Mouse (Mus musculus): Measurements from ENCODE around the gene Jazf1. TPM values are rescaled to one million over a fixed set of nuclear protein-coding genes. Genes with fewer than 3 reads are reported as not detected.

Jazf1 gene
- total RNA-seq, 1 experiment from 2014 or later, result 0.35 TPM

DNA sequence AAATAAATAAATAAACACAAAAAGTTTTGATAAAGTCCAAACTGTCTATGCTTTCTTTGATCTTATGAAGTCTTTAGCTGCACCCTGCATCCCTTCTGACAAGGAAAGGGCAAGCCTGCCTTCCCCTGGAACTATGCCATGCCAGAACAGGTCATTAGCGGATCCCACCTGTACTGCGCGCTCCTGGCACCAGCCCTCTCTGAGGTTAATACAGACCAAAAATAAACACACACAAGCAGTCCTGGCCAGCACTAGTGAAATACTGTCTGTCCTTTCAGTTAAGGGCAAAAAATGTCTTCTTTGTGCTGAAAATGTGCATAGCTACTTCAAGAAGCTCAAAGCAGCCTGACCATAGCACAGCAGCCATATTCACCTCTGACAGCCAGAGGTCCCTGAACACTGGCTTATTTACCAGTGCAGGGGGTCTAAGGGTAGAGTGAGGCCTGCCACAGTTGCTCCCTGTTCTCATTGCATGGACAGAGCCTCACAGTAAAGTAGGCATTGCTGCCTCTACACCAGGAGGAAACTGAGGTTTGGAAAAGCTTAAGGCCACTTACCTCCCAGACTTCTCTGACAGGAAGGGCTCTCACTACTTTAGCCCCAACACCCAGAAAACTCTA, 263.1 kb downstream of the Jazf1 start:
- ATAC-seq (replicated peaks in 1 of 2; ENCODE audit: insufficient read depth in 1 of 2, low FRiP score in 2 of 2, low TSS enrichment in 1 of 2, low read depth in 1 of 2, poor library complexity in 2 of 2, severe bottlenecking in 2 of 2), result no peak

DNA sequence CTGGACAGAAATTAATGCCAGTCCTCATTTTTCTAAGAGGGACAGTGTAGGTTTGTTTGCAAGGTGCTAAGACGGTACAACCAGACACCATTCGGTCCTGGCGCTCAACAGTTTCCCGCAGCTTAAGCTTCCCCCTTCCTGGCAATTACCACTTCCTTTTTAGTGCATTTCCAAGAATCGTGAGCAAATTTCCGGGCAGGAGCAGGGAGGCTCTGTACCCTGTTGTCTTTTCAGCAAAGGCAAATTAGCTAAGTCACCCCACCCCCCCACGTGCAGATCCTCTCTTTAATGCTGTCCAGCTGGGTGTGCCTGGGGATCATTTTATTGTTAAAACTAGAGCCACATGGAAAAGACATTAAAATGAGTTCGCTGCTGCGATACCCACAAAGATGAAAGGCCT, 266.2 kb downstream of the Jazf1 start:
- peak; percentile 29 to 30; a peak in 2 of 4 replicates for ATAC-seq (replicated peaks in 1 of 2; ENCODE audit: insufficient read depth in 1 of 2, low FRiP score in 2 of 2, low TSS enrichment in 1 of 2, low read depth in 1 of 2, poor library complexity in 2 of 2, severe bottlenecking in 2 of 2)

DNA sequence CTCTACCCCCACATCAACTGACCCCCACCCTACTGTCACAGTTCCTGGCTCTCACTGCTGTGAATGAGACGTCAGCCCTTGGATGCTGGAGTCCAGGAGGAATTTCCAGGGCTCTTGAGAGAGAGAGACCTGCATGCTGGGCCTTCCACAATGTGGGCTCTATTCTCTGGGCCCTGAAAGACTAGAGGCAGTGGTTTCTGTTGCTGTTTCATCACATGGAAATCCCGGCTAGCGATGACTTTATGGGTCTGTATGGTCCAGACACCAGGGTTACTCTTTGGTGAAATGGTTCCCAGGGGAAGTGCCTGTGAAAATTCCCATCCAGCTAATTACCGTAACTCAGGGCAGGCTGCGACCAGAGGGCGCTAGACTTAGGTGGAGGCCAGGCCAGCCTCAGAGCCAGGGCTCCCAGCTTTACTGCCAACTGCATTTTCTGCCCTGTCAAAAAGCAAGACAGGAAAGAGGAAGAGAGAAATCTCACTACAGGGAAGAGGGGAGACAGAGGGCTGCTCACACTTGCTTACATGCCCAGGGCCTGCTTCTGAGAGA, 271.1 kb downstream of the Jazf1 start:
- no peak for ATAC-seq (replicated peaks in 1 of 2; ENCODE audit: insufficient read depth in 1 of 2, low FRiP score in 2 of 2, low TSS enrichment in 1 of 2, low read depth in 1 of 2, poor library complexity in 2 of 2, severe bottlenecking in 2 of 2)

- no peak for ATAC-seq (replicated peaks in 1 of 2; ENCODE audit: insufficient read depth in 1 of 2, low FRiP score in 2 of 2, low TSS enrichment in 1 of 2, low read depth in 1 of 2, poor library complexity in 2 of 2, severe bottlenecking in 2 of 2)
Measured at GRCm38 (mm10) chr6:52796691-52797090, 271.7 kb downstream of the Jazf1 start.

- ATAC-seq (replicated peaks in 1 of 2; ENCODE audit: insufficient read depth in 1 of 2, low FRiP score in 2 of 2, low TSS enrichment in 1 of 2, low read depth in 1 of 2, poor library complexity in 2 of 2, severe bottlenecking in 2 of 2), result no peak
Measured at GRCm38 (mm10) chr6:52796035-52796598, 272.3 kb downstream of the Jazf1 start.

- no peak for ATAC-seq (replicated peaks in 1 of 2; ENCODE audit: insufficient read depth in 1 of 2, low FRiP score in 2 of 2, low TSS enrichment in 1 of 2, low read depth in 1 of 2, poor library complexity in 2 of 2, severe bottlenecking in 2 of 2)
Measured at GRCm38 (mm10) chr6:52795029-52795841, 273.2 kb downstream of the Jazf1 start.

DNA sequence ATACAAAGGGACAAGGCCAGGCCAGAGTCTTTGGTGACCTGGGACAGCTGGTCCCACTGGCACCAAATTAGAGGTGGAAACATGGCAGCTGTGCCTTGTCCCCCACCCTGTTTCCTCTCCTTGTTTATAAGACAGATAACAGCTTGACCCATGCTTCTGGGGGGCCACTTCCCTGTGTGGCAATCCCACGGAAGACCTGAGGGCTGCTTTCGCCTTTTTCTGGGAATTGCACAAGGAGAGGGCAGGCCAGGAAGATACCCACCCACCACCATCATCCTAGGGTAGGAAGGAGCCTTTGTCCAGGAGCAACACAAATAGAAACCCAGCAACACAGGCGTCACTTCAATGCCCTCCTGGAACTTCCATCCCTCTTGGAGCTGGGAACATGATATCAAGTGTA, 276.0 kb downstream of the Jazf1 start:
- ATAC-seq (replicated peaks in 1 of 2; ENCODE audit: insufficient read depth in 1 of 2, low FRiP score in 2 of 2, low TSS enrichment in 1 of 2, low read depth in 1 of 2, poor library complexity in 2 of 2, severe bottlenecking in 2 of 2), result no peak

GRCm38 (mm10) chr6:52790781-52791180, 277.6 kb downstream of the Jazf1 start:
- ATAC-seq (replicated peaks in 1 of 2; ENCODE audit: insufficient read depth in 1 of 2, low FRiP score in 2 of 2, low TSS enrichment in 1 of 2, low read depth in 1 of 2, poor library complexity in 2 of 2, severe bottlenecking in 2 of 2), result no peak

- ATAC-seq (replicated peaks in 1 of 2; ENCODE audit: insufficient read depth in 1 of 2, low FRiP score in 2 of 2, low TSS enrichment in 1 of 2, low read depth in 1 of 2, poor library complexity in 2 of 2, severe bottlenecking in 2 of 2), result no peak
Measured at GRCm38 (mm10) chr6:52790316-52790715, 278.1 kb downstream of the Jazf1 start.

- ATAC-seq (replicated peaks in 1 of 2; ENCODE audit: insufficient read depth in 1 of 2, low FRiP score in 2 of 2, low TSS enrichment in 1 of 2, low read depth in 1 of 2, poor library complexity in 2 of 2, severe bottlenecking in 2 of 2), result no peak
Measured at GRCm38 (mm10) chr6:52779546-52779945, 288.9 kb downstream of the Jazf1 start.

GRCm38 (mm10) chr6:52778523-52778922, 289.9 kb downstream of the Jazf1 start:
- no peak for ATAC-seq (replicated peaks in 1 of 2; ENCODE audit: insufficient read depth in 1 of 2, low FRiP score in 2 of 2, low TSS enrichment in 1 of 2, low read depth in 1 of 2, poor library complexity in 2 of 2, severe bottlenecking in 2 of 2)

- ATAC-seq (replicated peaks in 1 of 2; ENCODE audit: insufficient read depth in 1 of 2, low FRiP score in 2 of 2, low TSS enrichment in 1 of 2, low read depth in 1 of 2, poor library complexity in 2 of 2, severe bottlenecking in 2 of 2), result no peak
Measured at GRCm38 (mm10) chr6:52777034-52777433, 291.4 kb downstream of the Jazf1 start.

GRCm38 (mm10) chr6:52775956-52776355, 292.5 kb downstream of the Jazf1 start:
- ATAC-seq (replicated peaks in 1 of 2; ENCODE audit: insufficient read depth in 1 of 2, low FRiP score in 2 of 2, low TSS enrichment in 1 of 2, low read depth in 1 of 2, poor library complexity in 2 of 2, severe bottlenecking in 2 of 2), result no peak

DNA sequence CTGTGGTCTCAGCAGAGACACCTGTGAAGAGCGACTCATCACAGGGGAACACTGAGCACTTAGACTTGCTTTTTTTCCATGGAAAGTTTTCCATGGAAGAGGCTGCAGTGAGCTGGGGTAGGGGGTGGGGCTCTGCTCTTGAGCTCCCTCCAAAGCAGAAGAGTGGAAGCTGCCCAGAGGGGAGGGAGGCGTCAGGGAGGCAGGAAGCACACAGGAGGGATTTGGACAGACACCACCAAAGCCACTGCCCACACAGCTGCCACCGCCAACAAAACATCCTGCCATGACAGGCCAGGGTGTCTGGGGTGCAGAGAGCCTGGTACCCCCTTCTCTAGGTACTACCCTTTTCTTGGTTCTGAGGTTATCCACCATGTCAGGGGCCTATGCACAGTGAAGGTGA, 293.1 kb downstream of the Jazf1 start:
- no peak for ATAC-seq (replicated peaks in 1 of 2; ENCODE audit: insufficient read depth in 1 of 2, low FRiP score in 2 of 2, low TSS enrichment in 1 of 2, low read depth in 1 of 2, poor library complexity in 2 of 2, severe bottlenecking in 2 of 2)

GRCm38 (mm10) chr6:52773132-52773531, 295.3 kb downstream of the Jazf1 start:
- no peak for ATAC-seq (replicated peaks in 1 of 2; ENCODE audit: insufficient read depth in 1 of 2, low FRiP score in 2 of 2, low TSS enrichment in 1 of 2, low read depth in 1 of 2, poor library complexity in 2 of 2, severe bottlenecking in 2 of 2)

GRCm38 (mm10) chr6:52770789-52771188, 297.6 kb downstream of the Jazf1 start:
- ATAC-seq (replicated peaks in 1 of 2; ENCODE audit: insufficient read depth in 1 of 2, low FRiP score in 2 of 2, low TSS enrichment in 1 of 2, low read depth in 1 of 2, poor library complexity in 2 of 2, severe bottlenecking in 2 of 2), result no peak

DNA sequence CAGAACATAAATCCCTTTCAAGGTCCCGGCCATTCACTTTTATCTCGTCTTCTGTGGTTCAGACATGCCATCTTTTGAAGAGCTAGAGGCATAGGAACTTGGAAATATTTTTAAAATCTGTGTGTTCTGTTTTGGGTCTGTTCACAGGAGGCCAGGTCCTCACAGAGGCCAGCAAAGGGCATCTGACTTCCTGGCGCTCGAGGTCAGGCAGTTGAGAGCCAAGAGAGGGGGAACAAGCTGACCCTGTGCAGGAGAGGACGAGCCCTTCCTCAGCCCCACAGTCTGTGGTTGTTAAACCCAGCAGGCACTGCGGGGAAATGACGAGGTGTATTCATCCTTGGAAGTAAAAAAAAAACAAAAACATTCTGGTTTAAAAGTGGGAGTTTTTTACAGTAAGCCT, 303.2 kb downstream of the Jazf1 start:
- no peak for ATAC-seq (replicated peaks in 1 of 2; ENCODE audit: insufficient read depth in 1 of 2, low FRiP score in 2 of 2, low TSS enrichment in 1 of 2, low read depth in 1 of 2, poor library complexity in 2 of 2, severe bottlenecking in 2 of 2)

- no peak for ATAC-seq (replicated peaks in 1 of 2; ENCODE audit: insufficient read depth in 1 of 2, low FRiP score in 2 of 2, low TSS enrichment in 1 of 2, low read depth in 1 of 2, poor library complexity in 2 of 2, severe bottlenecking in 2 of 2)
Measured at GRCm38 (mm10) chr6:52752832-52753231, 315.6 kb downstream of the Jazf1 start.

Measured in hematopoietic stem cell, adult 5-6 weeks (primary cell).